Mouse (Mus musculus) megakaryocyte, embryonic 14.5 days (primary cell): ENCODE results near the gene Rpap3.

Experiments
- FLI1 ChIP-seq: IDR thresholded peaks from 2 replicates; pipeline ENCODE4 v1.6.1; 2012; ENCODE audit warnings: low read length, inconsistent platforms, mixed read lengths
- GATA1 ChIP-seq: IDR thresholded peaks from 3 replicates; pipeline ENCODE4 v1.6.1; 2012; ENCODE audit warnings: mixed read lengths, low read length, inconsistent platforms, borderline replicate concordance

GRCm38 (mm10) chr15:97744930-97745329 lies 39.3 kb upstream of the Rpap3 start:
- no peak for TF ChIP-seq GATA1
- no peak for TF ChIP-seq FLI1
